10 mouse cellular contexts compared by ENCODE assay signal in genomic region chr2:161341368-161341891, GRCm38 (mm10).
DNase-seq lines count a peak whose midpoint lies in the region; ATAC-seq lines count a peak whose summit lies in the region.
"Had no signal": no experiment of that assay in that cellular context is flagged by ENCODE, and none has a peak within 500 bp of the region (broad histone marks: within the 10 kb centered on the region; RNA-seq: fewer than 3 reads in every experiment).

No protein-coding gene starts in this region.

- peak overlapping the region; percentile 84 for H3K27ac ChIP-seq in forebrain, embryonic 10.5 days
- H3K27ac ChIP-seq in heart, embryonic 16.5 days (ENCODE audit: low read length) = no peak overlapping the region
- H3K27ac ChIP-seq in lung, embryonic 15.5 days = no peak overlapping the region
- H3K27ac ChIP-seq: left cerebral cortex, adult 2 months had no signal

- ATAC-seq in megakaryocyte, adult 5-6 weeks (ENCODE audit: poor library complexity, severe bottlenecking) = no peak
- peak; percentile 74 for ATAC-seq in heart, embryonic 16.5 days (replicated peaks; ENCODE audit: extremely low read depth, insufficient read depth, low FRiP score)
- ATAC-seq in lung, embryonic 15.5 days (ENCODE audit: borderline replicate concordance, extremely low read depth, low FRiP score, low TSS enrichment) = peak; percentile 68; the same call in 1 of the 2 replicates

- WGBS in forebrain, embryonic 10.5 days = 1% methylated on average over 11 of the region's 11 CpGs
- 4% methylated on average over 11 of the region's 11 CpGs for WGBS in heart, embryonic 16.5 days
- WGBS in lung, embryonic 15.5 days = 2% methylated on average over 11 of the region's 11 CpGs

- H3K4me2 ChIP-seq in heart, embryonic 16.5 days (ENCODE audit: low read depth, low read length) = peak overlapping the region; percentile 59
- peak overlapping the region; percentile 35 for H3K4me2 ChIP-seq in lung, embryonic 15.5 days

- no peaks in the 10 kb centered on the region for H3K36me3 ChIP-seq in megakaryocyte, embryonic 14.5 days (replicated peaks; ENCODE audit: low read length)
- H3K36me3 ChIP-seq in forebrain, embryonic 10.5 days (replicated peaks) = no peaks in the 10 kb centered on the region
- H3K36me3 ChIP-seq in heart, embryonic 16.5 days (ENCODE audit: control insufficient read depth, insufficient read depth) = no peaks in the 10 kb centered on the region
- H3K36me3 ChIP-seq in lung, embryonic 15.5 days = no peaks in the 10 kb centered on the region
- H3K36me3 ChIP-seq: G1E had no signal

- H3K27me3 ChIP-seq in megakaryocyte, embryonic 14.5 days (replicated peaks) = peaks cover 30% of the 10 kb centered on the region
- H3K27me3 ChIP-seq in forebrain, embryonic 10.5 days (ENCODE audit: poor library complexity, severe bottlenecking) = peaks cover 63% of the 10 kb centered on the region
- H3K27me3 ChIP-seq in heart, embryonic 16.5 days (ENCODE audit: control insufficient read depth, insufficient read depth, low read length) = peaks cover 2% of the 10 kb centered on the region; the same call in 1 of the 2 replicates
- peaks cover 24% of the 10 kb centered on the region for H3K27me3 ChIP-seq in lung, embryonic 15.5 days

- H3K9me3 ChIP-seq in megakaryocyte, embryonic 14.5 days = peaks cover 60% of the 10 kb centered on the region
- no peaks in the 10 kb centered on the region; the same call in 1 of the 2 replicates for H3K9me3 ChIP-seq in forebrain, embryonic 10.5 days
- no peaks in the 10 kb centered on the region for H3K9me3 ChIP-seq in heart, embryonic 16.5 days (replicated peaks; ENCODE audit: control insufficient read depth, low read length)
- no peaks in the 10 kb centered on the region for H3K9me3 ChIP-seq in lung, embryonic 15.5 days

- H3K9ac ChIP-seq in heart, embryonic 16.5 days (ENCODE audit: low read length) = no peak overlapping the region
- H3K9ac ChIP-seq in lung, embryonic 15.5 days = no peak overlapping the region

- H3K4me3 ChIP-seq in megakaryocyte, embryonic 14.5 days (replicated peaks) = peak overlapping the region; percentile 42
- H3K4me3 ChIP-seq in forebrain, embryonic 10.5 days = peak overlapping the region; percentile 38
- peak overlapping the region; percentile 32 for H3K4me3 ChIP-seq in heart, embryonic 16.5 days (ENCODE audit: low read length)
- no peak overlapping the region for H3K4me3 ChIP-seq in lung, embryonic 15.5 days
- H3K4me3 ChIP-seq: left cerebral cortex, adult 2 months had no signal

- DNase-seq in forebrain, embryonic 10.5 days (ENCODE audit: extremely low spot score, low spot score) = peak; percentile 84
- peak; percentile 43 for DNase-seq in kidney, postnatal 10 days
- DNase-seq in ovary, postnatal 36 days (ENCODE audit: low spot score) = peak; percentile 26
- no peak for DNase-seq in left cerebral cortex, adult 18-20 months (ENCODE audit: low spot score in 2 of 2)

- H3K4me1 ChIP-seq in megakaryocyte, embryonic 14.5 days = peaks cover 16% of the 10 kb centered on the region
- H3K4me1 ChIP-seq in forebrain, embryonic 10.5 days = peaks cover 50% of the 10 kb centered on the region
- peaks cover 6% of the 10 kb centered on the region; the same call in 1 of the 2 replicates for H3K4me1 ChIP-seq in heart, embryonic 16.5 days (ENCODE audit: control insufficient read depth, insufficient read depth, low read length)
- peaks cover 13% of the 10 kb centered on the region for H3K4me1 ChIP-seq in lung, embryonic 15.5 days

Comparison
In these comparisons a context has a peak if more than half of its experiments do, and no peak if none do; other contexts are left out.
1. DNase-seq: peak in forebrain, embryonic 10.5 days (single experiment), kidney, postnatal 10 days (single experiment) and ovary, postnatal 36 days (single experiment); none in left cerebral cortex, adult 18-20 months (0 of 2).